Mouse (Mus musculus) heart, embryonic 11.5 days (tissue): ENCODE data around the gene Ror1. TPM values are rescaled to one million over a fixed set of nuclear protein-coding genes. Genes with fewer than 3 reads are reported as not detected.

Experiments used
- ATAC-seq: fragments of 200-750 bp; cut with Nextera tagmentation; replicated peaks from 2 replicates; pipeline ENCODE4 v1.8.0; 2017; ENCODE audit warnings: moderate library complexity; ENCODE audit not compliant: insufficient number of reproducible peaks, low FRiP score, low TSS enrichment
- H3K27ac ChIP-seq: fragments of 300-500 bp; sonication (generic); 2 replicates; pipeline ENCODE4 v1.5.1; 2014; ENCODE audit warnings: mild to moderate bottlenecking, low read depth, low read length
- H3K27me3 ChIP-seq: fragments of 300-500 bp; sonication (generic); 2 replicates; pipeline ENCODE4 v1.6.1; 2014; ENCODE audit warnings: mild to moderate bottlenecking, low read length, mixed read lengths; ENCODE audit not compliant: control insufficient read depth, insufficient read depth
- H3K36me3 ChIP-seq: fragments of 300-500 bp; sonication (generic); 2 replicates; pipeline ENCODE4 v1.6.1; 2014; ENCODE audit warnings: mild to moderate bottlenecking, low read length, moderate library complexity, mixed read lengths; ENCODE audit not compliant: control insufficient read depth, insufficient read depth
- H3K4me1 ChIP-seq: fragments of 300-500 bp; sonication (generic); 2 replicates; pipeline ENCODE4 v1.6.1; 2014; ENCODE audit warnings: low read length; ENCODE audit not compliant: control insufficient read depth, insufficient read depth
- H3K4me2 ChIP-seq: fragments of 300-500 bp; sonication (generic); 2 replicates; pipeline ENCODE4 v1.6.1; 2014; ENCODE audit warnings: mild to moderate bottlenecking, moderate library complexity
- H3K4me3 ChIP-seq: fragments of 300-500 bp; sonication (generic); 2 replicates; pipeline ENCODE4 v1.5.1; 2014; ENCODE audit warnings: low read depth, low read length
- H3K9ac ChIP-seq: fragments of 300-500 bp; sonication (generic); 2 replicates; pipeline ENCODE4 v1.6.1; 2014; ENCODE audit warnings: mild to moderate bottlenecking, low read depth, low read length, moderate library complexity
- H3K9me3 ChIP-seq: fragments of 300-500 bp; sonication (generic); replicated peaks from 2 replicates; pipeline ENCODE4 v1.6.1; 2016; ENCODE audit warnings: low read length; ENCODE audit not compliant: control insufficient read depth
- WGBS: fragments of 180-500 bp; shearing (Covaris S2); extraction: QIAGEN DNeasy Blood & Tissue Kit; methylation state at CpG from one replicate; pipeline ENCODE4 v1.1.7; 2014; ENCODE audit not compliant: insufficient replicate concordance; 5-methylcytosine and 5-hydroxymethylcytosine counted together
- polyA plus RNA-seq: library from polyadenylated mRNA; unstranded; fragments of >200 nt; fragmentation: Nextera tagmentation; extraction: Ambion mirVana; gene quantifications from 2 replicates; pipeline ENCODE4 v1.2.1, GENCODE M21; 2014

The Ror1 gene
- polyA plus RNA-seq, 1 experiment from 2014 or later: 7.3 TPM

DNA sequence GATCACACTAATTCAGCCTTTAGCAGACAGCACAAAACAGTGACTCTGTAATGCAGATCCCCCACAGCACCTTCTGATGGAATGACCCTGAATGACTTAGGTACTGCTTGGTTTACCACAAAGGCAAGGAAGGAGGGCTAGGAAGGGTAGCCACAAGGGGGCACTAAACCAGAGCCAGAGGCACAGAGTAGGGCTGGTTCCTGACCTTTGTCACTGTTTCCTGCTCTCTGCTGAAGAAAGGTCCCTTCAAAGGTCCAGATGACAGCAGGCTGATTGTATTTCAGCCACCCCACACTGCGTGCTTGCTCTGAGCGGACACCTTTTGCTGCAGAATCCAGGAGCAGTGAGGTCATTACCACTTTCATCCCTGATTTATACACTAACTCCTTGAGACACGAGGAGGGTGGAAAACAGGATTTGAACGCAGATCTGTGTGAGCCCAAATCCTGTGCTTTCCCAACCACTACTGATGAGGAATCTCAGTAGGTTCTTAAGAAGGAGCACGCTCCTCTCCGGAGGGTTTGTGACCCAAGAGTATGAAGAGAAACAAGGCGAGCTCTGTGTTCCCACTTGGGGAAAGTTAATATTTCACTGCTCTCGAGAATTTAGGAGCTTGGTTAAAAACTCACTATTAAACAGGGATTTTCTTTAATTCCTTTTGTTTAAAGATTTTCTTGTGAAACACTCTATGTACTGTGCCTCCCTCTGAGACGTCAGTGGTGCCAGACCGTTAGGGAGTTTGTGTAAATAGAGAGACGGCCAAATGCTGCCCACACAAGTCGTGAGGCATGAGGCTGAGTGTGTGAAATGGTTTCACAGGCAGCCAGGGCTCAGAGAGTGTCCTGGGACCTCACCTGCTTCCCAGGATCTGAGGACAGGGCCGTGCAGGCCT is 119.0 kb downstream of the Ror1 start:
- H3K9ac ChIP-seq: no peak overlapping the region
- 56% methylated on average over 13 of the region's 13 CpGs for WGBS

DNA sequence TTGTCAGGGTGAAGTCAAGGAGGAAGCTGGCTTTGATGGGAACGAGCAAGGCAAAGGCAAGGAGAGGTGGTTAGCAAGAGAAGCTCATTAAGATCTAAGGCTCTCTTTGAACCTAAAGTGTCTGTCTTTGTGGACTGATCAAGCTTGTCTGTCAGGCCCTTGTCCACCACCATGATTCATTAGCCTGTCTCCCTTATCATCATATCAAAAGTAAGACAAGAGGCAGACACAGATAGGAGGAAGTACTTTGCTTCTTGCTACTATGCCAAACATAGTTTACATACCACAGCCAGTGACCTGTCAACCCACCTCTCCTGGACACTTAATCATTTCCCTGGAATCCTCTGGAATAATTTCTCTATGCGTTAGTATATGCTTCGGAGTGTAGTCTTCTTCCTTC is 121.0 kb downstream of the Ror1 start:
- ATAC-seq: no peak
- no peaks in the 10 kb centered on the region for H3K27me3 ChIP-seq
- 19% methylated on average over 3 of the region's 3 CpGs for WGBS
- H3K4me3 ChIP-seq: no peak overlapping the region
- H3K36me3 ChIP-seq: no peaks in the 10 kb centered on the region
- no peak overlapping the region for H3K27ac ChIP-seq
- no peak overlapping the region for H3K9ac ChIP-seq
- peaks cover 24% of the 10 kb centered on the region for H3K4me1 ChIP-seq
- no peak overlapping the region for H3K4me2 ChIP-seq
- no peaks in the 10 kb centered on the region for H3K9me3 ChIP-seq

More for the DNA sequence above, 119.0 kb downstream of the Ror1 start:
- ATAC-seq: peak; percentile 25; the same call in 1 of the 2 replicates
- H3K4me2 ChIP-seq: no peak overlapping the region
- no peaks in the 10 kb centered on the region for H3K9me3 ChIP-seq
- H3K27ac ChIP-seq: no peak overlapping the region
- no peaks in the 10 kb centered on the region for H3K27me3 ChIP-seq
- peaks cover 23% of the 10 kb centered on the region for H3K4me1 ChIP-seq
- H3K36me3 ChIP-seq: no peaks in the 10 kb centered on the region
- no peak overlapping the region for H3K4me3 ChIP-seq

DNA sequence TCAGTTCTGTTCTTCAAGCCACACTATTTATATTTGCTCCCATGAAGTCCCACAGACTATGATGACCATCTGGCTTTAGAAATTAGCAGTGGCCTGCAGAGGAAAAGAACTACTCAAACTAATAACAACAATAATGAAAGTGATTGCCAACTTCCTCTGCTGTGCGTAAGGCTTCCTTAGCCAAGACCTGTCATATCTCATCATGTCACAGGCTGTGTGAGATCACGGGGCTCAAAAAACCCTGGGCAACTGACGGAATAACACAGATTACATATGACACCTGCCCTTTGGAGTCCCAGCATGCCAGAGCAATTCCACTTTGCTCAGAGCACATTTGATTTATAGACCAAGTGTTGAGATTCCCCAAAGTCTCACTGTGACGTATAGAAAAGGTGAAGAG is 123.4 kb downstream of the Ror1 start:
- WGBS: 48% methylated on average over 4 of the region's 4 CpGs
- Histone ChIP-seq H3K27me3 (no peaks in the 10 kb centered on the region), H3K4me3 (no peak overlapping the region), H3K36me3 (no peaks in the 10 kb centered on the region), H3K9ac (no peak overlapping the region), H3K27ac (no peak overlapping the region), H3K9me3 (no peaks in the 10 kb centered on the region), H3K4me2 (no peak overlapping the region), H3K4me1 (peaks cover 33% of the 10 kb centered on the region)
- no peak for ATAC-seq

DNA sequence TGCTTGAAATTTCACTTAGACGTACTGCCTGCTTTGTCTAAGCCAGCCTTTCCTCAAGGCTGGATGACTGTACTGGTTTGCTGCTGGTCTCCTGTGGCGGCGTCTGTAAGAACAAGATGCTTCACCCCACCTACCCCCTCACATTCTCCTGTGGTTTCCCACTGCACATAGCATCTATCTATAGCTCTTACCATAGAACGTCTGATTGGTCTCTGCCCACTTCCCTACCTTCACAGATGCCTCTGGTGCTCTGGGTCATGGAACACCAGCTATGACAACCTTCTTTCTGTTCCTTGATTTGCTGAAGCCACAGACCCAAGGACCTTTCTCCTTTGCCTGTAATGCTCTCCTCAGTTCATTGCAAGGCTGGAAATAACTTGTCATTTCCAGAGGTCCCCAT is 124.0 kb downstream of the Ror1 start:
- Histone ChIP-seq H3K9me3 (no peaks in the 10 kb centered on the region), H3K4me1 (peaks cover 33% of the 10 kb centered on the region), H3K9ac (no peak overlapping the region), H3K4me3 (no peak overlapping the region), H3K36me3 (no peaks in the 10 kb centered on the region), H3K4me2 (no peak overlapping the region), H3K27ac (no peak overlapping the region), H3K27me3 (no peaks in the 10 kb centered on the region)
- no peak for ATAC-seq
- WGBS: 62% methylated on average over 4 of the region's 4 CpGs

DNA sequence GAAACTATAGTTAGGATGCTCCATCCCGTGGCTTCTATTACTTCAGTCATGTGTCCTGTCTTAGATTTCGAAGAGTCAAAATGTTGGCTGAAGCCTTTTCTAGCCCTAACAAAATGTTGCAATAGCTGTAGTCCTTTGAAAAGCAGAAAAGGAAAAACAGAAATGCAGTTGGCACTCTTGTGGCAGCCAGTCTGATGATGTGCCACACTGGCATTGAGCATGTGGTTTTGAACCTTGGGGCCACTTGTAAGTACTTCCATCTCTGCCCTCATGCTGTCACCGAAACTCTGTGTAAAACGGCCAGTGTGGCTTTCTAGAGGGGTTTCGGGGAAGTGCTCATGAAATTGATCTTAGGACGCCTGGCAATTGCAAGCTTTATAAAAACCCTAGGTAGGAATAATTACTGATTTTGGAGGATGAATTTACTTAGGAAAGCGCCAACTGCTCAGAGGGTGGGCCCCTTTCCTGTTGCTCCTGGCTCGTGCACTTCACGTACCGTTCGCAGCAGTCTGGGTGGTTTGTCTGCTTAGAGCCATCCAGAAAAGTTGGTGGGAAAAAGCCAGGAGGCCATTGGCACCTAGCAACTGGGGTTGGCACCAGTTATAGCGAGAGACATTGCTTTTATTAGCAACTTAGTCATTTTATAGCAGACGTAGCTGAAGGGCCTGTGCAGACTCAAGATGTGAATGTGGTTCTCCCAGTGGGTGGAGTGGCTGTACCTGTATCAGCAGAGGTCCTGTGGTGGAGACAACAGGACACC is 126.6 kb downstream of the Ror1 start:
- Histone ChIP-seq H3K27ac (no peak overlapping the region), H3K4me1 (peaks cover 25% of the 10 kb centered on the region), H3K4me2 (no peak overlapping the region), H3K9me3 (no peaks in the 10 kb centered on the region), H3K36me3 (no peaks in the 10 kb centered on the region), H3K27me3 (no peaks in the 10 kb centered on the region), H3K4me3 (no peak overlapping the region), H3K9ac (no peak overlapping the region)
- 82% methylated on average over 13 of the region's 13 CpGs for WGBS
- no peak for ATAC-seq

DNA sequence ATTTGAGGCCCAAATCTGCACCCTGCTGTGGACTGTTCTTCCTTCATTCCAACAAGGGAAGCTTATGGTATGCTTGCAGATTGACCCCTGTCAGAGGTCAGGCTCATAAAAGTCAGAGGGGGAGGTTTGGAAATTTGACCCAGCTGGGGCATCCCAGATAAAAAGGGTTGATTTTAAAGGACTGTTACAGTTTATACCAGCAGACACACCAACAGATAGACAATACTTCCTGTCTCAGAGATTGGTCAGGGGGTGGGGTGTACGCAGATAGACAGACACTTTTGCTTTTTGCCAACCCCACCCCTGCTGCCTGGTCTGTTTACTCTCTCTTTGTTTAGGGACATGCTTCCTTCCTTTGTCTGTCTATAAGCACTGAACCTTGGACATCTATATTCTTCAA is 127.9 kb downstream of the Ror1 start:
- H3K27ac ChIP-seq: no peak overlapping the region
- WGBS: 46% methylated on average over 1 of the region's 1 CpGs
- H3K36me3 ChIP-seq: no peaks in the 10 kb centered on the region
- H3K4me2 ChIP-seq: no peak overlapping the region
- no peak for ATAC-seq
- peaks cover 33% of the 10 kb centered on the region for H3K4me1 ChIP-seq
- H3K9ac ChIP-seq: no peak overlapping the region
- no peaks in the 10 kb centered on the region for H3K27me3 ChIP-seq
- H3K9me3 ChIP-seq: no peaks in the 10 kb centered on the region
- no peak overlapping the region for H3K4me3 ChIP-seq

DNA sequence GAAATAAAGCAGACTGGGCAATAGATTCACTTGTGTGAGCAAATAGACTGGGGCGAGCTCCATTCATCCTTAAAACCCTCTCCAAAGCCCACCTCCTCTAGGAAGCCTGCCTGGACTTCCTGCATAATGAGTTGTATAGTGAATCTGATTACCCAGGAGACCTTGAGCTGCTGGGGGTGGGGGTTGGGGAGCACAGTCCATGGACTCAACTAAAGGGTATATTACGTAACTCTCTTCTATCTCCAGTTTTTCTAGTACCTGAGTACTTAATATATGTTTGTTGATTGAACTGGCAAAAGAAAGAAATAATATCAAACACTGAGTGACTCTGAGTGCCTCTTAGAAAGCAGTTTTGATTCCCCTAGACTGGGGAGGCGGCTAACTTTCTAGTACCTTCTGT is 128.4 kb downstream of the Ror1 start:
- H3K27me3 ChIP-seq: no peaks in the 10 kb centered on the region
- H3K4me3 ChIP-seq: no peak overlapping the region
- no peak overlapping the region for H3K9ac ChIP-seq
- no peaks in the 10 kb centered on the region for H3K36me3 ChIP-seq
- H3K4me2 ChIP-seq: no peak overlapping the region
- no peaks in the 10 kb centered on the region for H3K9me3 ChIP-seq
- ATAC-seq: no peak
- 88% methylated on average over 3 of the region's 3 CpGs for WGBS
- H3K27ac ChIP-seq: no peak overlapping the region
- H3K4me1 ChIP-seq: peaks cover 31% of the 10 kb centered on the region

DNA sequence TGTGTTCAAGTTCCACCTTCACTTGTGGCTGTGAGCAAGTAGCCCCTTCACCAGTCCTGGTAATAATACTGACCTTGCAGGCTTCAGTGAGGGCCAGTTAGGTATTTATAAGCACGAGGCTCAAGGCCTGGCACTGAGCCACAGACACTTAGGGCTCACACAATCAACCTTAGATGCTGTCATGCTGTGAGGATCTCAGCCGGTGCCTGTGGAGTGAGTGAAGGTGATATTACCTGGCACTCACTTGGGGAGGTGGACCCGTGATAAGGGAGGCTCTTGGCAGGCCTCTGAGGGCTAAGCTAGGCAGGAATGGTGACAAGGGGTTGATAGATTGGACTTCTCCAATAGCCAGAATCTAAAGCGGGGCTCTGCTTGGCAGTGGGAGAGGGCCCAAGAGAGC is 131.0 kb downstream of the Ror1 start:
- peak; percentile 42; the same call in 1 of the 2 replicates for ATAC-seq
- no peaks in the 10 kb centered on the region for H3K36me3 ChIP-seq
- H3K27ac ChIP-seq: peak overlapping the region; percentile 68
- 21% methylated on average over 4 of the region's 4 CpGs for WGBS
- no peaks in the 10 kb centered on the region for H3K27me3 ChIP-seq
- H3K4me3 ChIP-seq: no peak overlapping the region
- peaks cover 37% of the 10 kb centered on the region for H3K4me1 ChIP-seq
- H3K4me2 ChIP-seq: no peak overlapping the region
- no peak overlapping the region for H3K9ac ChIP-seq
- H3K9me3 ChIP-seq: no peaks in the 10 kb centered on the region
